Mouse (Mus musculus) myocyte (in vitro differentiated cells): ENCODE measurements at regions not wholly inside any gene's neighbourhood (a gene's known extent, or its start where the extent isn't known, plus 50 kb on each side); places are given as distances from the start of the nearest gene placed in this dataset.

ENCODE experiments used
- MAX ChIP-seq: IDR thresholded peaks from one replicate; pipeline ENCODE4 v1.6.1; 2011; ENCODE audit warnings: low read depth, mild to moderate bottlenecking, control low read depth
- MYOD1 ChIP-seq, 3 experiments: IDR thresholded peaks; one replicate each; pipeline ENCODE4 v1.6.1; 2011; ENCODE audit warnings: control low read depth in 2 of 3, low read depth in 2 of 3, mild to moderate bottlenecking in 2 of 3, moderate library complexity in 1 of 3; ENCODE audit not compliant: insufficient read length in 2 of 3, control insufficient read depth in 1 of 3

- TF ChIP-seq MAX (no peak), MYOD1 (IDR thresholded peaks at IDR 0.05; ENCODE audit: control insufficient read depth in 1 of 3, insufficient read length in 2 of 3, low read depth in 2 of 3) (no peak)
Measured at GRCm38 (mm10) chr13:35389781-35390525, 269.7 kb upstream of the Cdyl start.
